Mouse (Mus musculus): ENCODE measurements around the gene Wwtr1. TPM values are rescaled to one million over a fixed set of nuclear protein-coding genes. Genes with fewer than 3 reads are reported as not detected.
A peak's percentile ranks its signal among the peaks of the same experiment; 100 is the strongest.

Gene Wwtr1
- total RNA-seq, 2 experiments from 2014 or later, result 81.0 to 83.0 TPM

DNA sequence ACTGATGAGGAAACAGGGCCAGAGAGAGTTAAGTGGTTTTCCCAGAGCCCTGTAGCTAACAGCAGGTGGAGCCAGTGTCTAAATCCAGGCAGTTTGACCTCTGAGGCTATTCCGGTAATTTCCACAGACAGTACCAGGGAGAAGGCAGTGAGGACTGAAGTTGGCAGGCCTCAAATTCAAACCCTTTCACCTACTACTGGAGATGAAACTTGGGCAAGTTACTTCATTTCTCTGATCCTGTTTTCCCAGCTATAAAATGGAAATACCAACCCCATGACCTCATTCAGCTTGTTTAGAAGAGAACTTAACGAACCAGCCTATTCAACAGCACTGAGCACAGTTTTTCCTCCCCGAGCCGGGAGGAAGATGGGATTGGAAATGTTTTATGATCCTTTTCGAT lies 105.4 kb downstream of the Wwtr1 start:
- intact Hi-C loops (cut with DNase I), result loop anchor here (1.0 to 10.0 kb wide), 5 partner anchors 42 to 344 kb away; no protein-coding TSS in a partner anchor
- DNase-seq, result peak; percentile 79 to 80

DNA sequence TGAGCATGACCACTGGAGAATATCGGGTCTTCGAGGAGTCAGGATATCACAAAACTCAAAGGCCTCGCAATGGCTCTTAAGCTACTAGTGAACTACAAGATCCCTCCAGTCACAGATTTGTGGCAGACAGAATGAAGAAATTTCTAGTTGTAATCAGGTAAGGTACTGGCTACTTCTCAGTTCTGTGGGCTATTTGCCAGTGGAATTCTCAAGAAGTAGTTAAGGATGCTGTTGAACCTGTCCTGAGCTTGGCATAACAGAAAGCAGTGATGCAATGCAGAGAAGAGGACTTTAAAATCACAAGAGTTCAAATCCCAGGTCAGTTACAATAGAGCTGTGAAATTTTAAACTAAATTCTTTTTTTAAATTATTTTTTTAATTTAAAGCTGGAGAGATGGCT lies 106.4 kb downstream of the Wwtr1 start:
- no peak for DNase-seq
- intact Hi-C loops (cut with DNase I), result loop anchor here (10.0 kb wide), 1 partner anchor 265 kb away; the partner anchor contains the start of gene Rnf13

DNA sequence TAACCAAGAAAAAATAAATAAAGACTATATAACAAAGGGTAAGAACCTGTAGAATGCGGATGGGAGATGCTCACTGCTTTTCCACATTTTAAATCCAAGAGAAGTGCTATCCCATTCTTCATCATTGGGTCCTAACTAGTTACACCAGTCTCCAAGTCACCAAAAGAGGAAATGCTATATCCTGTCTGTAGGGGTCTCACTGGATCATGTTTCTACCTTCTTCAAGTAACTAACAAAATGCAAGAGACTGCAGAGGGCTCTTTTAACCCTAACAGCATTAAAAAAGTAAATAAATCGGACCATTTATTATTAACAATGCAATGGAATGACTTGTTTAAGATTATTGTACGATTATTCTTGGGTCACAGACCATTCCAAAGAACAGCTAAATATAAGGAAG lies 109.4 kb downstream of the Wwtr1 start:
- DNase-seq, result peak in 1 of 2 experiments; percentile 35
- intact Hi-C loops (cut with DNase I), result loop anchor here (1.0 to 10.0 kb wide), 2 partner anchors 159 to 269 kb away; partner anchors contain the start of gene Rnf13

DNA sequence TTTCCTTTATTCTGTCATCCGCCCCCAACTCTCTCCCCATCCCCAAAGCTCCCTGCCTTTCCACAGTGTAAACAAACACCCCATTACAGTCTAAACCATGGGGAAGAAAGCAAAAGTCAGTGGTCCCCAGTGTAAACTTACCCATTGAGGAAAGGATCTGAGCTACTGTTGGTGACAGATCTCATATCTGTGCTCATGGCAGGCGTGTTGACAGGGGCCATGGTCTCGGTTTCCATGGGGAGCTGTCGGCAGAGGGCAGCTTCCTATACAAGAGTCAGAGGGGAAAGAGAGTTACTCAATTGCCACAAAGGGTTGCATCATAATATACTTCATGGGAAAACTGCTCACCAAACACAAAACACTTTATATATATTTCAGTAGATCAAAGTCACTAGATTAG lies 112.4 kb downstream of the Wwtr1 start:
- intact Hi-C loops (cut with DNase I), result loop anchor here (10.0 kb wide), 1 partner anchor 271 kb away; the partner anchor contains the start of gene Rnf13

DNA sequence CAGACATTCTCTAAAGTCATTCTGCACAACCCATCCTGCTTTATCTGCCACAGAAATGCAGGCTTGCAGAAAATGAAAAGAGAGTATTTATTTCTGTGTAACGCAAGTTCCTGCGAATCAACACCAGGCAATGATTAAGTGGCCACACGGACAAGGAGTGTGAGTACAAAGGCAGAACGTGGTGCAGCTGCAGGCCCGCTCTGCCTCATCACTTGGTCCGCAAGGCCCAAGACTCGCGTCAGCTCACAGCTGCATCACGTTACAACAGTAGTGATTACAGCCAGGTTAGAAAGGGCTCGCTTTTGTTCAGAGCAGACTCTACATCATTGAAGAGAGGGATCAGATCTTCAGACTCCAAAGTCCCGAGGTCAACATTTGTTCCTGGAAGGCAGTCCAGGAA lies 117.1 kb downstream of the Wwtr1 start:
- intact Hi-C loops (cut with DNase I), result no loop called here
- no peak for DNase-seq

More for the DNA sequence above, 112.4 kb downstream of the Wwtr1 start:
- DNase-seq, result no peak

DNA sequence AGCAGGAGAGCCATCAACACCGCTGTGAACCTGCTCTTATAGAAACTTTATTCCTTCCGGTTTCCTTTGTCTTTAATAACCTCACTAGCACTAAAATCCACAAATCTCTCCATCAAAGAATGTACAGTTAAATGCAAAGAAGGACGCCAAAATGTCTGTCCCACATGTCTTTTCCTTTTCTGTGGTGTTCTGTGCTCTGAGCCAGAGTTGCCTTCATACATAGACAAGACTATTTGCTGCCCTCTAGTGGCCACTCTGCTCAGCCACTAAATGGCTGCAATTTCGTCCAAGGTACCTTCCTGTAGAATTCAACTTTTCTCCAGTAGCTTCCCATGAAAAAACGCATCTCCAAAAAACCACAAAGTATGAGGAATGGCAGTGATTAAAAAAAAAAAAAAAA lies 127.3 kb downstream of the Wwtr1 start:
- DNase-seq, result peak; percentile 80 to 86
- intact Hi-C loops (cut with DNase I), result loop anchor here (1.0 to 5.0 kb wide), 2 partner anchors 111 to 181 kb away; no protein-coding TSS in a partner anchor

DNA sequence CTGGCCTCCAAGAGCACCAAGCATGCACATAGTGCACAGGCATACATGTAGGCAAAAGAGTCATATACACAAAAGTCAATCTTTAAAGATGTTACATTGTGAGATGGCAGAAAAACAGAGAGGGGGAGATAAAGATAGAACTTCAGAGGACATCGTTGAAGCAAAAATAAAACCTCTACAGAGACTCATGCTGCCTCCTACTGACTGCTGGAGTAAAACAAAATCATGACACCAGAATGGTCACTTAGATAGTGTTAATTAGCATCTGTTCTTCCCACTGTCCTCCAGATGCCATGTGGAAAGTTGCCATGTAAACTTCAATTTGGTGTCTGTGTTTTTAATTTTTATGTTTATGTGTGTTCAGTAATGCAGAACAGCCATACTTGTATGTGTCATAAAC lies 127.8 kb downstream of the Wwtr1 start:
- DNase-seq, result no peak
- intact Hi-C loops (cut with DNase I), result loop anchor here (1.0 to 5.0 kb wide), 2 partner anchors 111 to 181 kb away; no protein-coding TSS in a partner anchor

DNA sequence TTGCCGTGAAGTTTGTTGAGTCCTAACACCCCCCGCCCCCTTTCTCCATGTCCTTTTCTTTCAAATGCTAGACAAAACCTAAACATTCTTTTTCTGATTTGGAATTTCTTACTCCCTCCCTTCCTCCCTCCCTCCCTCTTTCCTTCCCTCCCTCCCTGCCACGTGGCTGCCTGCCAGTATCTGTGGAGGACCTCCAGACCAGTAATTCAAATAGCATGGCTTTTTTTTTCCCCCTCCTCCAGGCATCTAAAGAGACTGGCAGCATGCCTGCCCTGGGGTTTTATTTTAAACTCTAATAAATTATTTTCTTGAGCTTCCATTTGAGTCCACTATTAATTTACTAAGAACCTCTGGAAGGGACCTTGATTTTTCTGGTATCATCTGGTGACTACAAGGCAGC lies 130.0 kb downstream of the Wwtr1 start:
- peak; percentile 44 to 45 for DNase-seq
- intact Hi-C loops (cut with DNase I), result loop anchor here (5.0 kb wide), 1 partner anchor 108 kb away; no protein-coding TSS in a partner anchor

DNA sequence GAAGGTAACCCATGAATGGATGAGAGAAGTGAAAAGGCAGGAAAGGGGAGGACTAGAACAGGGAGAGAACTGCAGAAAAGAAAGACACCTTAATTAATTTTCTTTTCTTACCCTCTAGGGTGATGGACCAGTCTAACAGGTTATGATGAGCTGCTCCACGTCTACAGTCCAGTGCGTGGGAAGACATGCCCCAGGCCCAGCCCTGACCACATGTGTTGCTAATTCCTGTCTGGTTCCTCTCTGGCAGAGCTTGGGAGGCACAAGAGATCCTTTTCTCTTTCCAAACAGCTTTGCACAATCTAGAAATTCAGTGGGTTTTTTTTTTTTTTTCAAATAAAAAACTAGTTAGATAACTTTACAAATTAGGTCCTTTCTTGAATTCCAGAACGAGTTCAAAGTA lies 134.8 kb downstream of the Wwtr1 start:
- intact Hi-C loops (cut with DNase I), result no loop called here
- DNase-seq, result no peak

DNA sequence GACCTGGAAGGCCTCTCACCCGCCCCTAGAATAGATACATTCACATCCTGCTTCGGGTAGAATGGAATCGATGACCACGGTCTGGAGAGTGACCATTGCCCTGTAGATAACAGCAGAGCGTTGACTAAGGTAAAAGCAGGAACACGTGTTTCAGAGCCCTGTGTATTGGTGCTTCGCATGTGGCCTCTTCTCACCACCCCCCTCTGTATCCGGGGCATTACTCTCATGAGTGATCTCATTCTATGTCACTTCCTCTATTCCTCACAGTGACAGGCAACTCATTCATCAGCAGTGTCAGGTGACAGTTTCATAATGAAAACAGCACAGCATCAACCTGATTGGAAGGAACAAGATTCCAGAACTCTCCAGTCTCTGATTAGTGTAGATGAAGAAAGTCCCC lies 140.3 kb downstream of the Wwtr1 start:
- intact Hi-C loops (cut with DNase I), result no loop called here
- DNase-seq, result no peak

DNA sequence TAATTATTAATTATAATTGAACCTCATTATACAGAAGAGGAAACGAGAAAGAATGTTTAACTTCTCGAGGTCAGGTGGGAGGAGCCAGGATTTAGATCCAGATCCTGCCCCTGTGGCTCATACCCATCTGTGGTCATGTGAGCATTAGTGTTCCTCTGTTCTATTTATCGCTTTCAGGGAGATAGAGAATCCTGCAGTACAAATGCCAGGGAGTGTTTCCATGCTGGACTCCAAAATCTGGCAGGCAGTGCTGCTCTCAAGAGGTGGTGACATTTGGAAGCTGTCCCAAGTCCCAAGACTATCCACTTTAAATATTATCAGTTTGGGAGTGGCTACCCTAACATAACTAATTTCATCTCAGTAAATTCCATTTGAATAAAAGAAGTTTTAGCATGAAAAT lies 144.0 kb downstream of the Wwtr1 start:
- intact Hi-C loops (cut with DNase I), result no loop called here
- peak; percentile 69 to 78 for DNase-seq

DNA sequence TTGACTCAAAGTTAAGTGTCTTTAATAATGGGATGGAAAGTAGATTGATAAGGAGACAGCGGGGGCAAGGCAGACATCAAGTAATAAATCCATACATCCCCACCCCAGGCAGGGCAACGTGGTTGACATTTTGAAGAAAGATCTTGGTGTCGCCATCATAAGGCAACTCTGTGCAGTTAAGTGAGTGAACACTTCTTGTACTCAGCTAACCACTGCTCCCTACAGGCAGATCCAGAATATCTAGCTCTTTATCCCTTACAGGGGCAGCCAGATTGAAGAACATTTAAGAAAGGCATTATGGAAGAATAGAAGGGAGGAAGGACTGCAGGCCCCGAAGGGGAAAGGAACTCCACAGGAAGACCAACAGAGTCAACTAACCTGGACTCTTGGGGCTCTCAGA lies 146.2 kb downstream of the Wwtr1 start:
- DNase-seq, result peak; percentile 31 to 45
- intact Hi-C loops (cut with DNase I), result loop anchor here (1.0 to 5.0 kb wide), 2 partner anchors 92 to 161 kb away; no protein-coding TSS in a partner anchor

DNA sequence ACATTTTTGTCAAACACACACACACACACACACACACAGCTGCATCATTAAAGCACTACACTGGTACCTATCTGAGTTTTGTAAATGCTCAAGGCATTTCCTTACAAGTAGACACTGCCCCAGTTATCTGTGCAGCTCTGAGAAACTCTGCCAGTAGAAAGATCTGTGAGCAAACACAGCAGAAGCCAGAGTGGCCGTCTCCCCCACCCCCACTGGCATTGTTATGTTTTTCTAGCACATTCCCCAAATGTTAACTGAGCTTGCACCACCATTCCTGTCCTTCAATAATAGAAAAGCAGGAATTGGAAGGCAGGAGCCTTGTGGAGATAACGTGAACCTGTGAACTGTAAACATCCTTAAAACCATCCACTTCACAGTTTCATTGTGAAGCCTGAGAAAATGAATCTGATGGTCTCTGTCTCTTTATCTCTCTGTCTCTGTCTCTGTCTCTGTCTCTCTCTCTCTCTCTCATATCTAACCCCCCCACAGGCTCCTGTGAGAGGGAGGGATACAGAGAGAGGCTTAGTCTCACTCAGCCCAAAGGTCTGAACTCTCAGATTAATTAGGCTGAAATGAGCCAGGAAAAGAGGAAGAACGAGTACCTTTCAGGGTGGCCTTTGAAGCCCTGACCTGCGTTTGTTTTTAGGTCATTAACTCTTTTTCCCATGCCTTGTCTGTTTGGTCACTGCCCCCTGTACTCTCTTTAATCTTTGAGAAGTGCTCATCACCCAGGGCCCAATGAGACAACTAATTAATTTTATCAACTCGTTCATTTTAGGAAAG lies 146.8 kb downstream of the Wwtr1 start:
- intact Hi-C loops (cut with DNase I), result loop anchor here (1.0 to 5.0 kb wide), 2 partner anchors 92 to 161 kb away; no protein-coding TSS in a partner anchor
- DNase-seq, result peak; percentile 37 to 41

DNA sequence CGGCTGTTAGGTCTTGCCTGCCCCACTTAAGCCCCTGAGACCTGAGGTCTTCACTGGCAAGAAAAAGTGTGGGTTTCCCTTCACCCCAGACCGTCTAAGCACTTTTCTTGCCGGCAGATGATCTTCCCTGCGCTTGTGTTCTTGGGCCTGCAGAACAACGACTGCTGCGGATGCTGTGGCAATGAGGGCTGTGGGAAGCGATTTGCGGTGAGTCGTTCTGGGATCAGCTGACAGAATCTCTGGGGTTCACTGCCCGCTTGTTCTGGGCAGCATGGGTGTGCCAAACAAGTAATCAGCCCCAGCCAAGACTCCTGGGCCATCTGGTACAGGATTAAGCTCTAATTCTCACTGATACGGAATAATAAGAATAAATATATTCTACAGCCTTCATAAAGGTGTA lies 149.4 kb downstream of the Wwtr1 start:
- intact Hi-C loops (cut with DNase I), result loop anchor here (5.0 kb wide), 1 partner anchor 89 kb away; no protein-coding TSS in a partner anchor
- DNase-seq, result no peak

DNA sequence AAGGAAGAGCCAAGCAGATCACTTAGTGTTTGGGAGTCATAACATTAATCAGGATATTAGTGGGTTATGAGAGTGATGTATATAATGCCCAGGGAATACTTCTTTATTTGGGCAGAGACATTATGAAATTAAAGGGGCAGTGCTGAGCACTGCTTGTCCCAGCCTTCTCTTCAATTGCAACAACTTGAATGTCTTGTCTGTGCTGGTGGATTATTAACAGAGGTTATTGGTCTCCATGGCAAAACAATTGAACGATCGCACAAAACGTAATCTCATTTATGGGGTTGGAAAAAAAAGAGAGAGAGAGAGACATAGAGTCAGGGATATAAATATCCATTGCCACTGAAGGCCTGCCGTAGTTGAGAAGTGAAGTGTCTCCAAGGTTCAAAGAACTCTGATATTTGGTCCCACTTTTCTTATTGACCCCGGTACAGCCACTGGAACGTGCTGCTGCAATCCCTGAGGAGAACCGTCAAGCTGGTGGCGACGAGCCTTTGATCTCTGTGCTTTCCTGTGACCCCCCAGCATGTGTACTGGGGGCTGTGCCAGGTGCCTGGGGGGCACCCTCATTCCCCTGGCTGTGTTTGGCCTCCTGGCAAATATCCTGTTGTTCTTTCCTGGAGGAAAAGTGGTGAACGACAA lies 150.5 kb downstream of the Wwtr1 start, which contains the start of gene Tm4sf4:
Gene Tm4sf4, plus strand, starts transcription at position 226 of the 642 bp plus-strand sequence.
- intact Hi-C loops (cut with DNase I), result loop anchor here (1.0 to 5.0 kb wide), 2 partner anchors 24 to 88 kb away; no protein-coding TSS in a partner anchor
- DNase-seq, result no peak

DNA sequence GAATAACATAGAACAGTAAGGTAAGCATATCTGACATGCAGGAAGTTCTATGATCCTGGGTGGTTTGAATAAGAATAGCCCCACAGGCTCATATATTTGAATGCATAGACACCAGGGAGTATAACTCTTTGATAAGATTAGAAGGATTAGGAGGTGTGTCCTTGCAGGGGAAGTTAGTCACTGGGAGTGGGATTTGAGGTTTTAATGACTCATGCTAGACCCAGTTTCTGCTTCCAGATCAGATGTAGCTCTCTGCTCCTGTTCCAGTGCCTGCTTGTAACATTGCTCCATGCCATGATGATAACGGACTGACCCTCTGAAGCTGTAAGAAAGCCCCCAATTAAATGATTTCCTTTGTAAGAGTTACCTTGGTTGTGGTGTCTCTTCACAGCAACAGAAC lies 155.1 kb downstream of the Wwtr1 start:
- no peak for DNase-seq
- intact Hi-C loops (cut with DNase I), result no loop called here

DNA sequence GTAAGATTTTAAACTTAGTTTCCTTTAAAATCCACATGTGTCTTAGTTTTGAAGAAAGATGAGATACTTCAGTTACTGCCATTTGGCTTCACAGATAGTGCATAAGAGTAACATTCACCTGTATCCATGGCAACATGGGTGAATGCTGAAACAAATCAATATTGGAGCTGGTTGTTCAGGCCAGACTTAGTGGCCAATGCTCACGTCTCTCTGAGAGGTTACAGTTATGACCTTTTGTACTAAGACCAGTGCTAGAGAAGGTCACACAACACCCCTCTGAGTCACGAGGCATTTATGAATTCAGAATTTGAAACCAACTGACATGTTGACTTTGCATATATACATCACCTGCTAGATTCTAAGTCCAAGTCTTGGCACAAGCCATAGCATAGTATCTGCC lies 155.5 kb downstream of the Wwtr1 start:
- intact Hi-C loops (cut with DNase I), result no loop called here
- no peak for DNase-seq

DNA sequence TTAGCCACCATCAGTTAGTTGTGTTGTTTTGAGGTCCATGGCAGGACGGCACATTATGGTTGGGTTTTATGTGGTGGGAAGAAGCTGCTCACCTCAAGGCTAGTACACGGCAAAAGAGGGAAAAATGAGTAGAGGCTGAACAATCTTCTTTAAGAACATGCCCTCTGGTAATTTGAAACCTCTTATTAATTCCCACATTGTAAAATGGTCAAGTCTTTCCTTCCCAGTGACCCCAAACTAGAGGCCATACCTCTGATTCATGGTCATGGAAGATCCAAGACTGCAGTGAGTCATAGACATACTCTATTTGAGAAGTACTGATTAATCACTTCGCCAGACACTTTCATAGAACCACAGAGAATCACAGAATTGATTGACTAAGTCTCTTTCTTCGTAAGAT lies 164.2 kb downstream of the Wwtr1 start:
- intact Hi-C loops (cut with DNase I), result no loop called here
- no peak for DNase-seq

Measured in heart, postnatal 10 days (tissue).